Mouse (Mus musculus): ENCODE measurements around the gene Gm28038.

Gm28038 gene

GRCm38 (mm10) chr2:30285416-30286181 lies 4.8 kb downstream of the Gm28038 start:
- DNase-seq (ENCODE audit: low spot score in 2 of 2) = no peak

DNA sequence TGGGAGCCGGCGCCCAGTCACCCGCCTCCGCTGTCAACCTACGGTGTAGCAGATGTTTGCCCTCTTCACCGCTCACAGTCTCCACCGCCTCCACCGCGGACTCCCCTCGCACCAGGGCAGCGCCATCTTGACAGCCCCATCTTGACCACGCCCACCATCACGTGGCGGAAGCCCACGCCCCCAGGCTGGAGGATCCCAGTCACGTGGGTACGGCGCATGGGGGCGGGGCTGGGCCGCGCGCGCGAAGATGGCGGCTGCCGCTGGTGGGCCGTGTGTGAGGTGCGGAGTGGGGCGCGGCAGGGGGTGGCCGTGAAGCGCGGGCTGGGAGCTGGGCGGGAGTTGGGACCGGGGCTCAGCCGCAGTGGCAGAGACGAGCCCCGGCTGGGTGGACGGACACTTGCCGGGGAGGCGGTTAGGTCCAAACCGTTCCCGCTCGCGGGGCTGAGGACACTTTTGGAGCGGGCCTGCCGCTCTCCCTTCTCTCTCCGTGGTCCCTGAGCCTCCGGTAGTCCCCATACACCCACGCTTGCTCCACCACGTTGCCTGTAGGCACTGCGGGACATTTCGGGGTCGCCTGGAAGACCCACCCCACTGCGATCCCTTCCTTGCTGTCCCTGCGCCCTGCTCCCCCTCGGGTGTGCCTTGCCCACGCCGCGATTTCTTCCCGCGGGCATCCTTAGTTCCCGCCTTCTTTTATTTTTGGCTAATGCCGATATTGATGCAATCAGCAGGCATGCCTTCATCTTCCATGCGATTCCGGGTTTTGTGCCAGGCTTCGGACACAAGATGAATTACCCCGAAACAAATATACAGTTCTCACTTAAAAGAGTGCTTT lies 5.6 kb downstream of the Gm28038 start, which contains the start of the genes Dolk and Nup188:
Dolk (minus strand) TSS at position 143 of the 835 bp plus-strand sequence.
Nup188 (plus strand) TSS at position 206 of the 835 bp plus-strand sequence.
- peak; percentile 89 to 97 for DNase-seq (ENCODE audit: low spot score in 2 of 2)

DNA sequence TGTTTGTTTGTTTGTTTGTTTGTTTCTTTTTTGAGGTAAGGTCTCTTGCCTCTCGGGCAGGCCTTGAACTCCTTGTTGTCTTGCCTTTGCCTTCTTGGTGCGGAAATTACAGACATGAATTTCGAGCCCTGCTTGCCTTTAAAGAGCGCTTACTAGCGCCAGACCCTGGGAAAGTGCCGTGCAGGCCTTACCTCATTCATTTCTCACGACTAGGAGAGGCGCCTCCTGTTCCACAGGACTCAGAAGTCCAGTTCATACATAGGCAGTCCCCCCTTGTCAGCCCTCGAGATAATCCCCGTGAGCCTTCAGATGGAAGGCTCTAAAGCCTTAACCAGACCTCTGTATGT lies 6.2 kb downstream of the Gm28038 start:
- DNase-seq (ENCODE audit: low spot score in 2 of 2) = no peak

- no peak for DNase-seq (ENCODE audit: low spot score in 2 of 2)
Observed at GRCm38 (mm10) chr2:30299525-30299924, 18.7 kb downstream of the Gm28038 start.

- no peak for DNase-seq (ENCODE audit: low spot score in 2 of 2)
Observed at GRCm38 (mm10) chr2:30299966-30300365, 19.1 kb downstream of the Gm28038 start.

- no peak for DNase-seq (ENCODE audit: low spot score in 2 of 2)
Observed at GRCm38 (mm10) chr2:30306087-30306486, 25.2 kb downstream of the Gm28038 start.

DNA sequence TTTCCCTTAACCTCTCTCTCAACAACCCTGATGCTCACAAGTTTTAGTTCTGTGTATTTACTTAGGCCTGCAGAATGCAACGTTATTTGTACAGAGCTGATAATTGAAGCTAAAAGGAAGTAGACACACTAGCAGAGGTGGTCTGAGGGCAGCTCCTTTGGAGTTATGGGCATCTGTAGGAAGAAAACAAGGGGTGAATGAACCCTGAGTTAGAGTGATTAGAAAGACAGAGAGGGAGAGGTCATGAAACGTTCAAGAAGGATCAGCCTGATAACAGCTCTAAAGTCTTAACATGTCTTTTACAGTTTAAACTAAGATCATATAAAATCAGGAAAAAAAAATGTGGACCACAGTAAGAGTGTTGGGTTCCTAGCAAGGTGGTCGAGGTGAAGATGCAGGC lies 28.5 kb downstream of the Gm28038 start:
- no peak for DNase-seq (ENCODE audit: low spot score in 2 of 2)

GRCm38 (mm10) chr2:30311481-30311880 lies 30.6 kb downstream of the Gm28038 start:
- DNase-seq (ENCODE audit: low spot score in 2 of 2) = no peak

DNA sequence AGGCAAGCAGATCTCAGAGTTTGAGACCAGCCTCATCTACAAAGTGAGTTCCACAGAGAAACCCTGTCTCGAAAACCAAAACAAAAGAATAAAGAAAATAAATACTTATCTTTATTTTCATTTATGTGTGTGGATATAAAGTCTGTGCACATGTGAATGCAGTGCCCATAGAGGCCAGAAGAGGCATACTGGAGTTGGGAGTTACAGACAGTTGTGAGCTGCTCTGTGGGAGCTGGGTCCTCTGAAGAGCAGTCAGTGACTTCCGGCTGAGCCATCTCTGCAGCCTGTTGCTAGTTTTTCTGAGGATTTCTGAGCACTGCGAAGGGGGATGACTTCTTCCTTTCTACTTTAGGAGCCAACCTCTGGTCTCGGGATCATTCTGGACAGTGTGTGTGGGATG lies 35.3 kb downstream of the Gm28038 start:
- DNase-seq (ENCODE audit: low spot score in 2 of 2) = no peak

- DNase-seq (ENCODE audit: low spot score in 2 of 2) = no peak
Observed at GRCm38 (mm10) chr2:30316955-30317354, 36.1 kb downstream of the Gm28038 start.

DNA sequence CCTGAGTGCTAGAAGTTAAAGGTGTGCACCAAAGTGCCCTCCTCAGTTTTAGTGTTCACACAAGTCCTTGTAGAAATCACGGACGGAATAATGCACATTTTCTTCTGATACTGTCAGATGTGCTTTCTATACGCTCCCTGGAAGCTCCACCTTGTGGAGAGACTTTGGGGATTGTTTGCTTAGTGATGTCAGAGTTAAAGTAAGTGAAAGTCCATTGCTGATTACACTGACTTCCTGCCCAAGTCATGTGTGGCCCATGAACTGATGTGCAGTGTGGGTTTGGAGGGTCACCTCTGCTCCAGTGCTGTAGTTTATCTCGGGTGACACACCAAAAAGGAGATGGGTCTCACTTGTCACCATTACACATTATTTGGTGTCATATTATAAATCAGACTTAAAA lies 38.4 kb downstream of the Gm28038 start:
- no peak for DNase-seq (ENCODE audit: low spot score in 2 of 2)

DNA sequence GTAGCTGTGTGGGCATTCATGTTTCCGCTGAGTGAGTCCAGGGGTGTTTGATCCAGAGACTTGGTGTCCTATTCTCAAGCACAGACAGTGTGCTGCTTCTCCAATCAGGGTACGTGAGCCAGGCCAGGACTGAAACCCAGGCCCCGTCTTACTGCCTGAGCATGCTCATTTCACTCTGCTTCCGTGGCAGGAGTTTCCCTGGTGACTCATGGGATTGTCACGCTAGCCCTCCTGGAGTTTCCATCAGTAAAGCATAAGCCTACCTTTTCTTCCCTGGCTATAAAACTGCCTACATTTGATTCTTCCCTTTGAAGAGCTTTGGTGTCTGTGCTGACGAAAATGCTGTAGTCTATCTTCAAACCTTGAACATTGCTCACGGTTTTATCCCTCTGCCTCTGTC lies 42.3 kb downstream of the Gm28038 start:
- DNase-seq (ENCODE audit: low spot score in 2 of 2) = no peak

DNA sequence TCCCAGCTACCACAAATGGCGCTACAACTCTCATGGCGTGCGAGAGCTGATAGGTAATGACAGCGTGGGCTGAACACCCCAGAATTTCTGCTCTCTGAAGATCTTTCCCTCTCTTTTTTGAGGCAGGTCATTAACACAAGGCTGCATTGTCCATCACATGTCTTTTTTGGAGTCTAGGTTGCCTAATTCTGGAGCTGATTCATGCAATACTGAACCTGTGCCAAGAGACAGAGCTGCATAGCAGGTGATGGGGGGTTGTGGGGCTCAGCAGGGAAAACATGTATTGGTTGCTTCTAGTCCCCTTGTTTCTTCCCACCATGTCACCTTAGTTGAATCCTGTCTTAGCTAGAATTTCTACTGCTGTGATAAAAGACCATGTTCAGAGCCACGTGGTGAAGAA lies 44.5 kb downstream of the Gm28038 start:
- DNase-seq (ENCODE audit: low spot score in 2 of 2) = no peak

- DNase-seq (ENCODE audit: low spot score in 2 of 2) = no peak
Observed at GRCm38 (mm10) chr2:30327276-30327675, 46.4 kb downstream of the Gm28038 start.

DNA sequence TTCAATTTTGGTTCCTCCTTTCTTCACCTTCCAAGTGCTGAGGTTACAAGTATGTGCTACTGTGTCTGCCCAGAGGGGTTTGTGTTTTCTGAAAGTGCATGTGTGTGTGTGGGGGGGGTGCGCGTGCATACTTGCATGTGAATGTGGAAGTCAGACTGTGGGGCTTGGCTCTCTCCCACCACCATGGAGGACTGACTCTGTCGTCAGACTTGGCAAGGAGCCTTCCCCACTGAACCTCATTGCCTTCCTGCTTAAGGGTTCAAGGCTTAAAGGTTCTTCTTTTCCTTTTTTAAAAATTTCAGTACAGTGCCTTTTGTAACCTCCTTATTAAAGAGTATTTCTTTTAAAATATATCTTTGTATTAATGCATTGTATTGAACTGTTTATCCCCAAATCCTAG lies 47.9 kb downstream of the Gm28038 start:
- DNase-seq (ENCODE audit: low spot score in 2 of 2) = no peak

DNA sequence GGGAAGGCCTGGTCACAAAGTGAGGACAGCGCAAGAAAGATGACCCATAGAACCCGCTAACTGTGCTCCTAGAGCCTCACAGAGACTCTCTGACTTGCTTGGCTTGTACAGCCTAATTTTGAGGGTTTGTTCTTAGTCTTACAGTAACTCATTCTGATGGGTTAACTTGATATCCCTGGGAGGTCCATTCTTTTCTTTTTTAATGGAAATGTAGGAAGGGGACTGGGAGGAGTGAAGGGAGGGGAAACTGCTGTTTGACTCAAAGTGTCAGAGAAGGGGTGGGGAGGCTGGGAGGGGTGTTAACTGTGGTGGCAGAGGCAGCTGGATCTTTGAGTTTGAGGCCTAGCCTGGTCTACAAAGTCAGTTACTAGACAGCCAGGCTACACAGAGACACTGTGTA lies 54.5 kb downstream of the Gm28038 start:
- DNase-seq (ENCODE audit: low spot score in 2 of 2) = no peak

DNA sequence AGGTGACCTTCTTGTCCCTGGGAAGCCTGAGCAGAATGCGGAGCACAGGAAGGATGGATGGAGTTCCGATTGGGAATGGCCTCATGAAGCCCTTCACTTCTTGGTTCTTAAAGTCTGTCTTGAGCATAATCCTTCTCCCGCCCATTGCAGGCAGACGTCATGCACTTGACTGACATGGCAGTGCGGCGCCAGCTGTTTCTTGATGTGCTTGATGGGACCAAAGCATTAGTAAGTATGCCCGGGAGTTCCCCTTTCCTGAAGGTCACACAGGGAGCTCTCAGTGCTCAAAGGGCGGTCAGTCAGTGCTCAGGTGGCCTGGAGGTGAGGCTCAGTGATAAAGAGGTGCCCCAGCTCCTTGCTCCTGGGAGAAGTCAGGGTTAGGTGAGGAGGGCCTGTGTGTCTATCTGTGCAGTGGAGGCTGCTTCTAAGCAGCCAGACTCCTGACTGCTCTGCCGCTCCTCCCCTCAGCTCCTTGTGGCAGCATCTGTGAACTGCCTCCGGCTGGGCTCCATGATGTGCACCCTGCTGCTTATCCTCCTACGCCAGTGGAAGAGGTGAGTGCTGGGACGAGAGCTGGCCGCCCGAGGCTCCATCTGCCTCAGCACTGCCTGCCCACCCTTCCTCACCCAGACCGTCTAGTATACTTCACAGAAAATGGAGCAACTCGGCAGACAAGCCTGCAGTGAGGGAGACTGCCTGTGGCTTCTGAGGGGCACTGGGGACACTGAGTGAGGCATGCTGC lies 55.5 kb downstream of the Gm28038 start:
- DNase-seq (ENCODE audit: low spot score in 2 of 2) = peak in 1 of 2 experiments; percentile 8

GRCm38 (mm10) chr2:30337179-30337578 lies 56.3 kb downstream of the Gm28038 start:
- no peak for DNase-seq (ENCODE audit: low spot score in 2 of 2)

- no peak for DNase-seq (ENCODE audit: low spot score in 2 of 2)
Observed at GRCm38 (mm10) chr2:30342061-30342460, 61.2 kb downstream of the Gm28038 start.

DNA sequence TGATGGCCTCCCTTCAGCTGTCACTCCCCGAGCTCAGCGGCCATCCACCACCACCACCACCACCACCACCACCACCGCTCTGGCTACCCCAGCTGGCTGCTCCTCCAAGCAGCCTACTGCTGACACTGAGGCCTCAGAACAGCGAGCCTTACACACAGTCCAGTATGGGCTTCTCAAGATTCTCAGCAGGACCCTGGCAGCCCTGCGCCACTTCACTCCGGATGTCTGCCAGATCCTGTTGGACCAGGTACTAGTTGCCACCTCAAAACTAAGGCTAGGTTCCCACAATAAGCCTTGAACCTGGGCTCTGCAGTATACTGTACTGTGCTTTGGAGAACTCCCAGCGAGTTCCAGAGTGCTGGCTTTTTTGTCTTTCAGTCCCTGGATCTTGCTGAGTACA lies 61.7 kb downstream of the Gm28038 start:
- DNase-seq (ENCODE audit: low spot score in 2 of 2) = no peak

DNA sequence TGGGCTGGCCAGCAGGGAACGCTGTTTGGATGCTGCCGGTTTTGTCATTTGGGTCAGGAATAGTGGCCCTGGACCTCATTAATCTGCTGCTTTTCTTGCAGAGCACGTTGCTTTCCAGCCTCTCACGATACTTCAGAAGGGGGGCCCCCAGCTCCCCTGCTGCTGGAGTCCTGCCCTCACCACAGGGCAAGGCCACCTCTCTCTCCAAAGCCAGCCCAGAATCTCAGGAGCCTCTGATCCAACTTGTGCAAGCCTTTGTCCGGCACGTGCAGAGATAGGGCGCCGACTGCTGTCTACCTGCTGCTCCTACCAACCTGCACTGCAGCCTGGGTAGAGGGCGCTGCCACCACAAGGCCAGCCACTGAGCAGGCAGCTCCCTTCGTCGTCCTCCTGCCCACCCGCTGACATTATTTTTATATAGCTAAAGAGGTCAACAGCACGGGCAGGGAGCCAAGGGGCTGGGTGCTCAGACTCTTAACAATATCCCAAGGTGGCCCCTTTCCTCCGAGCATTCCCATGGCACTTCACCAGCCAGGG lies 62.8 kb downstream of the Gm28038 start:
- DNase-seq (ENCODE audit: low spot score in 2 of 2) = no peak

All from frontal cortex, postnatal 14 days (tissue).